Mouse (Mus musculus): ENCODE measurements around the gene Cish.

DNA sequence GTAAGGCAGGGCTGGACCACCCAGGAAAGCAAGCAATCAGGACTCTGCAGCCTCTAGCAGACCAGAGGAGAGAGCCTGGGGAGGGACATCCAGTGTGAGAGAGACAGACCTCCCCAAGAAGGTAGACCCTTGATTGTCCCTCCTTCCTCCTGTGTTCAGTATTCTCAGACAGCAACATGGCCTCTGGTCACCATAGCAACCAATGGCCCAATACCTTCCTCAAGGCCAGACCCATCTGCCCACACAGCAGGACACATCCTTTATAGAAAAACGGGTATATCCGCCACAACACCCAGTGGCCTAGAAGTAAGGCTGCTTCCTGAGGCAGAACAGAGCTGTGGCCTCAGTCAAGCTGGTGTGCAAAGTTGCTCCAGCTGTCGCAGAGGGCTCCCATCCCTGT lies 40.2 kb upstream of the Cish start:
- TF ChIP-seq EP300 (IDR thresholded peaks at IDR 0.05; ENCODE audit: low read depth): no peak
- no peak for TF ChIP-seq CTCF (IDR thresholded peaks at IDR 0.05; ENCODE audit: low read depth)
